Mouse (Mus musculus): ENCODE data around the gene Tmem255b.

Tmem255b gene

DNA sequence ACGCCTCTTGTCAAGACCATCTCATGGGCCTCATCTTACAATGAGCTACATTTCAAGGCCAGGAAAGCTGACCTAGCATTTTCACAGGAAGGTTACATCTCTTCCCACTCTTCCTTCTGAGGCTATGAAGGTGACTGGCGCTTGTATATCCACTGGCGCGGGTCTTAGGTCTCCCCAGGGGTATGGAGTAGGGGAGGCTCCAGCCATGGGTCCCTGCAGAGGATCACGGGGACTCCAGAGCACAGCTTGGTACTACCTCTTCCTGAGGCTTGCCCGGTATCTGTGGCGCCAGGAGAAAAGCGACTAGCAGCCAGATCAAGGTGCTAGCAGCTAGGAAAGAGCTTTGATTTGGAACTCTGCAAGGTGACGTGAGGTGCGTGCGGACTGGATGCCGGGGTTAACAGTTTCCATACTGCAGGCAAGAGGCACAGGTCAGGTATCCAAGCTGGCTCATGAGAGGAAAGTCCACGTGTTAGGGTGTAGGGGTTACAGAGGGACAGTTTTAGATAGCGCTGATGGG, 56.6 kb downstream of the Tmem255b start:
- in situ Hi-C loops (cut with MboI, MseI), result no loop called here

DNA sequence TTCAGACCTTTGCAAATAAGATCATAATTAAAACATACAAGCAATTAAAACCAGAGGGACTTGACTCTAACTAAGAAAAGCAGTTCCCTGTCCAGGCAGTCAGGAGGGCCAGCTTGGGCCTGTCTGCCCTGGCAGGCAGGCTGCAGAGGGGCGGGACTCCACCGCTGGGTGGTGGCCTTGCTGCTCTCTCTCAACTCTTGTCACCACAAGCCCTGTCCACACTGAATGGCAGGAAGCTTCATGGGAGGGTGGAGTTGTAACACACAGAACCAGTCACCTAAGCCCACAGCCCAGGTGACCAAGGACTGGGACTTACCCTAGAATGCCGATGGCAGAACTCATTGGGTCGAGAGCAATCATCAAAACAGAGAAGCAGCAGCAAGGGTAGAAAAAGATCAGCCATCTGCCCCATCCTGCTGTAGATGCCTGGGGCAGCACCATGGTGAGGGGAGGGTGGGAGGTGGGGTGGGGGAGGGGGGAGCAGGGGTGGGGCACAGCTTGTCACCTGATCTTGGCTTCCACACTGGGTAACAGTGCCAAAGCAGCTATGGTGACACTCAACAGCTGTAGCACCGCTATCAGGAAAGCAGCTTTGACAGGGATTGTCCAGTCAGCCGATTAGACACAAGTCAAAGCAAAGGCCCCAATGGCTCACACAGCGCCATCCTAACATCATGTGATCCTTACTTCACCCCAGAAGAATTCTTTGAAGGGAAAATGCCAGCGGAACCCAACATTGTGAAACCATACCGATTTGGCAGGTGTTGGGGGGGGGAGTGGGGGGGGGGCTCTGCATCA, 57.4 kb downstream of the Tmem255b start:
- in situ Hi-C loops (cut with MboI, MseI), result no loop called here

DNA sequence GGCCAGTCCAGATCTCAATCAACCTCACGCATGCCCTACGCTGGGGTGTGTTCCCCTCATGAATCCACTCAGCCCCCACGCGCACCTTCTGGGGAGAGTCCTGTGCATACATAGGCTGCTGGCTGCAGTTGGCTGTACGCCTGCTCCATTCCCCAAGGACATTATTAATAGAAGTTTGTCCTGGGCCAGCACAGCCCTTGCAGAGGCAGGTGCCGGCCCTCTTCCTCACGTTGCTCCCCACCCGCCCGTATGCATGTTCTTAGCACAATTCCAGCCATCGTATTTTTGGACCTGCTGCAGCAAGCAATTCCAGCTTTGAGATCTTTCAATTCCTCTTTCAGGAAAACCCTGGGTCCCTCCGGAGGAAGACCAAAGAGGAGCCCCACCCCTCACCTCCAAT, 58.0 kb downstream of the Tmem255b start:
- in situ Hi-C loops (cut with MboI, MseI), result no loop called here

DNA sequence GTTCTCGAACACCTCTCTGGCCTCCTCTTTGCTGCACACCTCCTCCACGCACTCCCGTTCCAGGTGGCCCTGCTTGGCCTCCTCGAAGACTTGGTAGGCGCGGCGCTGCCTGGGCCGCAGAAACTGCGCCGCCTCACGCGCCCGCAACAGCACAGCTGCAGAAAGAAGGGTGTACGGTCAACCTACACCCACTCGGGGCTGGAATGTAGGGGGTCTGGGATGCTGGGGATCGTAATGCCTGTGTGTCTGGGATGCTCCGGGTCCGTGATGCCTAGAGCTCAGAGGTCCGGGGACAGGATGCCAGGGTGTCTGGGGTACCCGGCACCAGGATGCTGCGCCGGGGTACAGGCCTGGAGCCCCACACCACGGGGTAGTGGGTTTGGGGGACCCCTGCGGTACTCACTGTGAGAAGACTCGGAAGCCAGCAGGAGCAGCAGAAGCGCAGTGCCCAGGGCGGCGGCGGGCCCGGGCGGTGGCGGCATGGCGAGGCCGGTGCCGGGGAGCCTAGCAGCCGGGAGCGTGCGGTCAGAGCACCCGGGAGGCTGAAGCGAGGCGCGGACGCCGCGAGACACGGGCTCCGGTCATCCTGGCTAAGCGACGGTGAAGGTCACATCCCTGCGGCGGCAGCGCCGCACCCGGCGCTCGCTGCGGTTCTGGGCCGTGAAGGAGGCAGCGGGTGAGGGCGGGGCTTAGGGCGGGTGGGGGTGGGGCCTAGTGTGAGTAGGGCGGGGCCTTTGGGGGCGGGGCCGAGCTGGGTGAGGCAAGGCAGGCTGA, 59.1 kb downstream of the Tmem255b start, which contains the start of gene Gas6:
Gas6 (minus strand) TSS at position 633 of the 774 bp plus-strand sequence.
- in situ Hi-C loops (cut with MboI, MseI), result no loop called here

DNA sequence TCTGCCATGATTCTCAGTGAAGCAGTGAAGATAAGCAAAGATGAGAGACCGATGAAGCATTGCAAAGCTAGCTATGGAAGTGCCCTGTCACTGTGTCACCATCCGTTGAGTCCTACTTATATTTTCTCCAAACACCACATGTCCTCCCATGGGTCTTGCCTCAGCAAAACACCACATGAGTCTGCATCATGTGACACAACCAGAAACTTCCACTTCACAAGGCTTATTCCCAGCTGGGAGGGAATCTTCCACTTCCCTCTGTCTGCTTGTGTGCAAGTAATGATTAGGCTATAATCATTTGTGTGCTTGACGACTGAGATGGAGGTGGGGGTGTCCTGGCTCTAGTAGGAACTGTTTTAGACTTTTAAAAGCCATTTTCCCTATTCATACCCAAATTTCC, 66.2 kb downstream of the Tmem255b start:
- in situ Hi-C loops (cut with MboI, MseI), result no loop called here

DNA sequence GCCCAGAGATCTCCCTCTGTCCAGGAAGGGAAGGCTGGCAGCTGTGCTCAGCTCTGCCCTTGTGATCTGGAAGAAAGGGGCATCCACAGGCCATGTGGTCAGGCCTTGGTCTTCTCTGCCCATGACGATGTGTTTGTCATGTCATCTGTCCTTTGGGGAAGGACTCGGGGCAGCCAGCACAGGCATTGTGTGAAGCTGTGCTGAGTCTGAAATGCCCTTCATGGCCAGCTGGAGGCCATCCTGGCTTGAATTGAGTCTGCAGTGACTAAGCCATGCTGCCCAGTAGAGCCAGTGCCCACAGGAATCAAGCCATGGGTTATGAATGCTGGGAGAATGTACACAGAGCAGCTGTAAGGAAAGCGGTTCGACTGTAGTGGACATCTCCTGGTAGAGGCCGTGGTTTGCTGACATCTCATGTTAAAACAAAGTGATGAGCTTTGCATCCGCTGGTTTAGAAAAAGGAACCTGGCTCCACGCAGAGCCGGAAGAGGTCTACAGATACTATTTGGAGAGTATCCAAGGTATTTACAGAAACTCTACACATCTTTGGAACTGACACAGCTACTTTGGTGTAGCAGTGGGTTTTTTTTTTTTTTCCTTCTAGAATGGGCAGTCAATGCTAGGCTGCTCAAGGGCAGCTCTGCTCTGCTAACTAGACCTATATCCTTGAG, 69.1 kb downstream of the Tmem255b start:
- in situ Hi-C loops (cut with MboI, MseI), result no loop called here

DNA sequence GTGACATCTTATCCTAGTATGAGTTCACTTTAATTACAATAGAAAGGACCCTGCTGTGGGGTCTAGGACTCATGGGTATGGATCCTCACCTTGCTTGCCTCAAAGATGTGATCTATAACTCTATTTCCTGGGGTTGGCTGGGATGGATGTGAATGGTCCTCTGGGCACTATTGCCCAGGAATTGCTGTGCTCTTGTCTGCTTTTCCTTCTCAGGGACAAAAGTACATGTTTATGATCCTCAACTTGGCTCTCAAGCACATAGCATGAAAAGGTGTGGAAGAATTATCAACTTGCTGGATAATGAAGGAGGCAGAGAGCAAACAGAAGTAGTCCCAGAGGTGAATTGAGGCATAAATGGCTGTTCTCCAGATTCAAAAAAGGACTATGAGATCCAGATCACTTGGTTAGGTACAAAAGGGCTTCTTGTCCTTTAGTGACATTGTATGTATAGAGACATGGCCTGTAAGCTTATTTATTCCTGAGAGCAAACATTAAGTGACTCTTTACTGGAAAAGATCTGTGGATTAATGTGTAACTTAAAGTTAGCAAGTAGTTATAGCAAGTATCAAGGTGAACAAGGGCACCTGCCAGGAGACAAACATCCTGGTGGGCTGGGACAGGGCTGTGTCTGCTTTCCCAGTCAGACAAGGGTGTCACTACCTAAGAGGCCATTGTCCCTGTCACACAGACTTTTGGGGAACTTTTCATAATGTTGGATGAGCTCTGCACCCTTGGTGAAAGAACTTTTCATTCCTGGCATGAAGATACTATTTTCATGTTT, 70.1 kb downstream of the Tmem255b start:
- in situ Hi-C loops (cut with MboI, MseI), result no loop called here

DNA sequence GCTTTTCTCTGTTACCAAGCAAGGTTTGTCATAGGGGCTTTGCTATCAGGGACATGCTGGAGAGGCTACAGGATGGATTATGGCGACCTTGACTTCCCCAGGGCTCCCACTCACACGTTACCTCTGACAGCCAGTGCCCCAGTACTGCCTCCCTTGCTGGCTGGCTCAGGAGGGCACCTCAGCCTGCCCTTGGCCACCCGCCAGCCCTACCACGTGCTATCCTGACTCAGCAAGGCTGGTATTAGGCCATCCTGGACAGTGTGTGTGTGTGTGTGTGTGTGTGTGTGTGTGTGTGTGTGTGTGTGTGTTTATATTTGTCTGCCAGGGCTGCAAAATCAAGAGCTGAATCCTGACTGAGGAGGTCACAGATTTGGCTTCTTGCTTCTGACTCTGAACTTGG, 71.9 kb downstream of the Tmem255b start:
- in situ Hi-C loops (cut with MboI, MseI), result no loop called here

DNA sequence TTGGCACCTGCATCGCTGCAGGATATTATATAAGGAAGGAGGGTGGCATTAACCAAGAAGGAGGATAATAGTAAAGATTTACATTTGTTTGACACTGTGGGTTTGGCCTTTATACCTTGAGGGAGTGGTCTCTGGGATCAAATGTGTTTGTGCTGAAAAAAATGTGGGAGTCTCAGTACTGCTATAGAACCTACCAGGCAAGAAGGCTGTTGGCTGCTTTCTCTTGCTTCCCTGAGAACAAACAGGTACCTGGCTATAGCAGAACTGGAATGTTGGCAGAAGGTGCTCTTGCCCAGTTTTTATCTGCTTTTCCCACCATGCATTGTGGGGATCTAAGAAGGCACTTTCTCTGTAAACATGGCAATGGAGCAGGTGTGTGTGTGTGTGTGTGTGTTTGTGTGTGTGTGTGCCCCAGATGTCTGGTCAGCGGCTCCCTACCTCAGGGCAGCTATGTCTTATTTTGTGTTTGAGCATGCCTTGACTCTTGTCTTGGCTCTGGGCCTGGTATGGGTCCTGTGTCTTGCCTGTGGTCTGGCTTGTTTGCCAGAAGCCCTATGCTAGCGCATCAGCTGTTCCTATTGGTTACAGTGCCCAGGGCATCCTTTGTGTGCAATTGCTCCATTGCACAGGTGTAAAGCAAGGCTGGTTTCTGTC, 72.4 kb downstream of the Tmem255b start:
- in situ Hi-C loops (cut with MboI, MseI), result no loop called here

DNA sequence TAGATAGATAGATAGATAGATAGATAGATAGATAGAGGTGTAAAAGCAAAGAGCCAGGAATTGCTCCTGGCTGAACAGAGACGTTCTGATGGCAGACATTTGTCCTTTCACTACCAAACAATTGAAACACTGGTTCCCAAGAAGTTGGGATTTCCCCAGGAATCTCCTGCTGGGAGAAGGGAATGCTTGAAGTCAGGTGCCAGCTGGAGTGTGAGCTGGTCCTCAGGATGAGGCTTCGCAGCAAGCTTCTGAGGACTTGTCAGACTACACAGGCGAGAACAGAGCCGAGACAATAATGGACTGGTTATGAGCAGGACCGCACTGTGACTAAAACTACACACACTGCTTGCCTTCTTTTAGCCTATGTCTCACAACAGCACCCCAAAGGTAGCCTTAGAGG, 77.0 kb downstream of the Tmem255b start:
- in situ Hi-C loops (cut with MboI, MseI), result no loop called here

DNA sequence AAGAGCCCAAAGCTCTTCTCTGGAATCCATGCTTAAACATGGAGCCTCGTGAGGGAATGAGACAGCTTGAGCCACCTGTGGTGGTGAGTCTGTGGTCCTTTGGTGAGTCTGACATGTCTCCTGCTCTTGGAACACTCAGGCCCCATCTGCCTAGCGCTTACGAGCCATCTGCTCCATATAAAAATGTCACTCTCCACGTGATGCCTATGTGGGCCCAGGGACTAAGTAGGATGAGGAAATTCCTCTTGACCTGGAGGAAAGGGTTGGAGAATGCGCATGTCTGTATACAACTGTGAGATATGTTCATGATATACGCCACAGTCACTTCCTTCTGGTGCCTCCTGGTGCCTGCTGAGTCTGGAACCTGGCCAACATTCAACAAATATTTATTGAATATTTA, 77.7 kb downstream of the Tmem255b start:
- in situ Hi-C loops (cut with MboI, MseI), result no loop called here

DNA sequence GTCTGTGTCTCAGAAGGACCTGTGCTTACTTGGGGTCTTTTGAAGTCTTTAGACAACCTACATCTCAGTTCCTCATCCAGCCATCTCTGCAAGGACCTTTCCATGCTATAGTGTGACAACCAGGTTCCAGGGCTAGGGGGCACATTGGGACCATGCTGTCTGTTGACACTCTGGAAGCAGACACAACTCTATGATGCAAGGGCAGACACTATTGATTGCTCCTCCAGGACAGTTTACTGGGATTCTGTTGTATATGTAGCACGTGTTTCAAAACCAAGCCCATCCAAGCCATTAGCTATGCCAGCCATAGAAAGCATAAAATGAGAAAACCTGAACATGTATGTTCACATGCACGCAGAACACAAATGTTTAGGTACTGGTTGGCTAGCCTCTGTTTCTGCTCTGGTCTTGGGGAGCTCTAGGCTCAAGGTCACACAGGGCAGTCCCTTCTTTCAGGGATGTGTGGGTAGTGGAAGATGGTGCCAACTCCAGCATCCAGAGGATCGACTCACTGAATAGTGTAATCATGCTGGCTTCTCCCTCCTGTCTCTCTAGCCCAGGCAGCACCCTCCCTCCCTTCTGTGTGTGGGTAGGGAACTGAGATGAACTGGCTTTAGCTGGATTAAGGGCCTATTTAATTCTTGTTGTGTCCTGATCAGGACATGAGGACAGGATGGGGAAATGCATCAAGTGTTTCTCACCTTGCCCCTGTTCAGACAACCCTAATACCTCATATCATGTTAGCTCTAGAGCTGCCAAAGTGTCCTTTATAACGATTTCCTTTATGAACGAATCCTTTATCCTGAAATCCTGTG, 78.8 kb downstream of the Tmem255b start:
- in situ Hi-C loops (cut with MboI, MseI), result no loop called here

DNA sequence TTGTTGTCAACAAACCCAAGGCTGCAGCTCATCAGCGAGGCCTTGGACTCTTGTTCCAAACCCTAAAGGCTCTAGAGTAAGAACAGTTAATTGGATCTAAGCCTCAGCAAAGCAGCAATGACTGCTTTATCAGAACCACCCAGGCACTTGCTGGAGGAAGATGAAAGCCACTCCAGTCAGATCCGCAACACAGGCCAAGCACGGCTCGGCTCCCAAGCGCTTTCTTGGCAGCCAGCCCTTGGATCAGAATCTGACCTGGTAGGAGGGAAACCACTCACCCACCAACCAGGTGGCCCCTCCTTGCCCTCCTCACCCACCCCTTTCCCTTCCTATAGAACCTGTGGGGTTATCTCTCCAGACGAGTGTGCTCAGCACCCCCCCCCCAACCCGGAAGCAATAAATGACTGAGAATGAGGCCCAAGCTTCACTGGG, 81.0 kb downstream of the Tmem255b start:
- in situ Hi-C loops (cut with MboI, MseI), result no loop called here

DNA sequence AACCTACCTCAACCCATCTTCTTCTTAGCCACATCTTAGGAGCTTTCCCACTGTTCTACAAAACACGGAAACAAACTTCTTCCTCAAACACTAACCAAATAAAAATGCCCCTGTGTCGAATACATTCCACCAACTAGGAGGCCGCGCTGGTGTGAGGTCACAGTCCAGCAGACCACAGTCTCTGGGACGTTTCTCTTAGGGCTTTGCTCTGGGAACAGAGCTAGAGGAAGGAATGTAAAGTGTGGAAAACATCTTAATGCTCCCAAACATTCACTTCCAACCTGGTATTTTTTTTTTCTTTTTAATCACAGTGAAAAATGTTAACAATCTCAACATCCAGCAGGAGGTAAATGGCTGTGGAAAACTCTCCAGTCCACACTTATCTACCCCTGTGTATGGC, 81.7 kb downstream of the Tmem255b start:
- in situ Hi-C loops (cut with MboI, MseI), result no loop called here

DNA sequence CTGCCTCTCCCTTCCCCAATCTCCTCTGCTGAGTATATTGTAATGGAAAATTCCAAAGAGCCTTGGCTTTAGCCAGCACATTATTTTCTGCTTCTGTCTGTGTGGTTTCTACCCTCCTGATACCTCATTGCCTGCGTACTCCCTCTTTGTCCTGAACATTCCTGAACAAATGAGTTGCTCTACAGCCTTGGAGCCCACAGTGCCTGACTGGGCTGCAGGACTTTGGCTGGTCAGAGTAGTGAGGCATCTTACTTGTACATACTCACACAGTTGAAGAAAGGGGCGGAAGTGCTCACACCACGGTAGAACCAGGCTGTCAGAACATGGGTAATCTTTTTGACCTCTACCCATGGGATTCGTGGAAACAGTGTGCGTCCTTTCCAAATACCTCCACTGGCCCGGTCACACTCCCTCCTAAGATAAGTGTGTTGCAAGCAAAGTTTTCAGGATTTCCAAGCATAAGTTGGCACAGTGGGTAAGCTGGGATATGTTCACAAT, 82.3 kb downstream of the Tmem255b start:
- in situ Hi-C loops (cut with MboI, MseI), result no loop called here

All from regulatory T cell (primary cell).